Comparison of ENCODE assay signal across 15 mouse cellular contexts in genomic region chr7:131807257-131807656, GRCm38 (mm10).
"Had no signal": no experiment of that assay in that cellular context is flagged by ENCODE, and none has a peak within 500 bp of the region (broad histone marks: within the 10 kb centered on the region; RNA-seq: fewer than 3 reads in every experiment).

No protein-coding gene starts in this region.

- H3K36me3 ChIP-seq: midbrain, embryonic 13.5 days; neural tube, embryonic 13.5 days; neural tube, embryonic 15.5 days; stomach, embryonic 15.5 days had no signal

- H3K4me1 ChIP-seq: stomach, embryonic 15.5 days had no signal

- DNase-seq: lung, adult 18-20 months; lung, embryonic 14.5 days; lung, postnatal 10 days; lung, postnatal 4 days; retina, postnatal 1 day; right cerebral cortex, adult 18-20 months; thymus, adult 2 months; thymus, postnatal 25 days; thymus, postnatal 4 days had no signal

- H3K4me3 ChIP-seq: midbrain, embryonic 13.5 days; myocyte; neural tube, embryonic 13.5 days; neural tube, embryonic 15.5 days; stomach, embryonic 15.5 days had no signal

- H3K27me3 ChIP-seq: stomach, embryonic 15.5 days had no signal

- H3K27ac ChIP-seq: midbrain, embryonic 13.5 days; neural tube, embryonic 13.5 days; neural tube, embryonic 15.5 days; stomach, embryonic 15.5 days; stomach, postnatal 0 days had no signal

- H3K9me3 ChIP-seq: midbrain, embryonic 13.5 days; neural tube, embryonic 13.5 days; neural tube, embryonic 15.5 days; stomach, embryonic 15.5 days had no signal
